Mouse (Mus musculus) T-helper 17 cell (primary cell): ENCODE measurements around the gene Capn2.

ENCODE experiments used
- in situ Hi-C, 2 experiments: fragments of 300-600 bp; cut with MboI, MseI; formaldehyde crosslinking; loops; 1 replicate in 1 of 2; 2 replicates in 1 of 2; pipeline ENCODE4 v1.15.1; 2025; ENCODE audit warnings: high pct_unique_total_duplicates in 2 of 2

Capn2 gene

GRCm38 (mm10) chr1:182527261-182527766, 9.9 kb upstream of the Capn2 start:
- in situ Hi-C loops: no loop called here

- in situ Hi-C loops: no loop called here
Measured at GRCm38 (mm10) chr1:182525601-182526000, 8.2 kb upstream of the Capn2 start.

- in situ Hi-C loops: loop anchor here (25.0 kb wide), 4 partner anchors 1286 to 1786 kb away; partner anchors contain the start of genes 1700056E22Rik (in 2 of the 2), Acbd3 (in 1 of the 2) and Pycr2 (in 1 of the 2)
Measured at GRCm38 (mm10) chr1:182523692-182524091, 6.3 kb upstream of the Capn2 start.

- in situ Hi-C loops: loop anchor here (25.0 kb wide), 4 partner anchors 1286 to 1786 kb away; partner anchors contain the start of genes 1700056E22Rik (in 2 of the 2), Acbd3 (in 1 of the 2) and Pycr2 (in 1 of the 2)
Measured at GRCm38 (mm10) chr1:182522961-182523360, 5.6 kb upstream of the Capn2 start.

- in situ Hi-C loops: loop anchor here (25.0 kb wide), 4 partner anchors 1284 to 1784 kb away; partner anchors contain the start of genes 1700056E22Rik (in 2 of the 2), Acbd3 (in 1 of the 2) and Pycr2 (in 1 of the 2)
Measured at GRCm38 (mm10) chr1:182520938-182521500, 3.6 kb upstream of the Capn2 start.

- in situ Hi-C loops: loop anchor here (25.0 kb wide), 4 partner anchors 1283 to 1783 kb away; partner anchors contain the start of genes 1700056E22Rik (in 2 of the 2), Acbd3 (in 1 of the 2) and Pycr2 (in 1 of the 2)
Measured at GRCm38 (mm10) chr1:182520091-182520937, 2.9 kb upstream of the Capn2 start.

GRCm38 (mm10) chr1:182519341-182519740, 1.9 kb upstream of the Capn2 start:
- in situ Hi-C loops: loop anchor here (25.0 kb wide), 4 partner anchors 1282 to 1782 kb away; partner anchors contain the start of genes 1700056E22Rik (in 2 of the 2), Acbd3 (in 1 of the 2) and Pycr2 (in 1 of the 2)

GRCm38 (mm10) chr1:182518811-182519210, 1.4 kb upstream of the Capn2 start:
- in situ Hi-C loops: loop anchor here (25.0 kb wide), 4 partner anchors 1282 to 1782 kb away; partner anchors contain the start of genes 1700056E22Rik (in 2 of the 2), Acbd3 (in 1 of the 2) and Pycr2 (in 1 of the 2)

GRCm38 (mm10) chr1:182518143-182518680, 804 bp upstream of the Capn2 start:
- in situ Hi-C loops: loop anchor here (25.0 kb wide), 4 partner anchors 1281 to 1781 kb away; partner anchors contain the start of genes 1700056E22Rik (in 2 of the 2), Acbd3 (in 1 of the 2) and Pycr2 (in 1 of the 2)

- in situ Hi-C loops: loop anchor here (25.0 kb wide), 4 partner anchors 1280 to 1780 kb away; partner anchors contain the start of genes 1700056E22Rik (in 2 of the 2), Acbd3 (in 1 of the 2) and Pycr2 (in 1 of the 2)
Measured at GRCm38 (mm10) chr1:182517677-182518011, 236 bp upstream of the Capn2 start.

GRCm38 (mm10) chr1:182514803-182515590, 2.4 kb downstream of the Capn2 start:
- in situ Hi-C loops: loop anchor here (25.0 kb wide), 4 partner anchors 1278 to 1778 kb away; partner anchors contain the start of genes 1700056E22Rik (in 2 of the 2), Acbd3 (in 1 of the 2) and Pycr2 (in 1 of the 2)

GRCm38 (mm10) chr1:182513714-182514113, 3.7 kb downstream of the Capn2 start:
- in situ Hi-C loops: loop anchor here (25.0 kb wide), 4 partner anchors 1276 to 1776 kb away; partner anchors contain the start of genes 1700056E22Rik (in 2 of the 2), Acbd3 (in 1 of the 2) and Pycr2 (in 1 of the 2)

- in situ Hi-C loops: loop anchor here (25.0 kb wide), 4 partner anchors 1276 to 1776 kb away; partner anchors contain the start of genes 1700056E22Rik (in 2 of the 2), Acbd3 (in 1 of the 2) and Pycr2 (in 1 of the 2)
Measured at GRCm38 (mm10) chr1:182512901-182513410, 4.5 kb downstream of the Capn2 start.

GRCm38 (mm10) chr1:182511778-182512177, 5.6 kb downstream of the Capn2 start:
- in situ Hi-C loops: loop anchor here (25.0 kb wide), 4 partner anchors 1274 to 1774 kb away; partner anchors contain the start of genes 1700056E22Rik (in 2 of the 2), Acbd3 (in 1 of the 2) and Pycr2 (in 1 of the 2)

- in situ Hi-C loops: loop anchor here (25.0 kb wide), 4 partner anchors 1274 to 1774 kb away; partner anchors contain the start of genes 1700056E22Rik (in 2 of the 2), Acbd3 (in 1 of the 2) and Pycr2 (in 1 of the 2)
Measured at GRCm38 (mm10) chr1:182511073-182511472, 6.3 kb downstream of the Capn2 start.

GRCm38 (mm10) chr1:182509110-182509797, 8.2 kb downstream of the Capn2 start:
- in situ Hi-C loops: loop anchor here (25.0 kb wide), 4 partner anchors 1272 to 1772 kb away; partner anchors contain the start of genes 1700056E22Rik (in 2 of the 2), Acbd3 (in 1 of the 2) and Pycr2 (in 1 of the 2)

GRCm38 (mm10) chr1:182506229-182506986, 11.0 kb downstream of the Capn2 start:
- in situ Hi-C loops: loop anchor here (25.0 kb wide), 4 partner anchors 1269 to 1769 kb away; partner anchors contain the start of genes 1700056E22Rik (in 2 of the 2), Acbd3 (in 1 of the 2) and Pycr2 (in 1 of the 2)
